Mouse (Mus musculus): ENCODE measurements around the gene Crebzf. TPM values are rescaled to one million over a fixed set of nuclear protein-coding genes. Genes with fewer than 3 reads are reported as not detected.

The Crebzf gene
- 45.2 and 47.4 TPM in 2 replicates for polyA plus RNA-seq (2014; fragmentation: Nextera tagmentation; extraction: Ambion mirVana)

GRCm38 (mm10) chr7:90442518-90443080 is at the start of gene Crebzf:
Gene Crebzf, plus strand, starts transcription at chr7:90442729.
- DNase-seq: peak; percentile 99
- Histone ChIP-seq H3K27me3 (ENCODE audit: insufficient read depth, low read length) (no peaks in the 10 kb centered on the region), H3K4me1 (ENCODE audit: insufficient read depth) (no peaks in the 10 kb centered on the region), H3K4me3 (ENCODE audit: low read depth, low read length) (peak within 1 kb of the TSS; percentile 97), H3K9ac (peak within 1 kb of the TSS; percentile 98), H3K36me3 (ENCODE audit: insufficient read depth) (peaks cover 13% of the 10 kb centered on the region), H3K27ac (ENCODE audit: low read depth) (peak within 1 kb of the TSS; percentile 98), H3K4me2 (peak within 1 kb of the TSS; percentile 98), H3K9me3 (ENCODE audit: low read depth, low read length) (no peaks in the 10 kb centered on the region)
- no peak for TF ChIP-seq CTCF (IDR thresholded peaks at IDR 0.05; ENCODE audit: low read depth)
- peak; percentile 95 for ATAC-seq (ENCODE audit: insufficient read depth)
- under 1% methylated on average over 54 of the region's 54 CpGs for WGBS

GRCm38 (mm10) chr7:90395073-90395472 is 47.5 kb upstream of the Crebzf start:
- no peak overlapping the region for H3K4me3 ChIP-seq (ENCODE audit: low read depth, low read length)
- H3K9me3 ChIP-seq (ENCODE audit: low read depth, low read length): no peaks in the 10 kb centered on the region
- H3K4me1 ChIP-seq (ENCODE audit: insufficient read depth): no peaks in the 10 kb centered on the region
- DNase-seq (peak; percentile 43), ATAC-seq (ENCODE audit: insufficient read depth) (peak; percentile 80; the same call in 1 of the 2 replicates)
- 19% methylated on average over 4 of the region's 4 CpGs for WGBS
- no peaks in the 10 kb centered on the region for H3K27me3 ChIP-seq (ENCODE audit: insufficient read depth, low read length)
- no peak for TF ChIP-seq CTCF (IDR thresholded peaks at IDR 0.05; ENCODE audit: low read depth)
- H3K27ac ChIP-seq (ENCODE audit: low read depth): no peak overlapping the region
- H3K36me3 ChIP-seq (ENCODE audit: insufficient read depth): no peaks in the 10 kb centered on the region
- H3K4me2 ChIP-seq: no peak overlapping the region
- H3K9ac ChIP-seq: no peak overlapping the region

- no peak overlapping the region for H3K9ac ChIP-seq
- no peak overlapping the region for H3K27ac ChIP-seq (ENCODE audit: low read depth)
- no peak for TF ChIP-seq CTCF (IDR thresholded peaks at IDR 0.05; ENCODE audit: low read depth)
- H3K4me1 ChIP-seq (ENCODE audit: insufficient read depth): no peaks in the 10 kb centered on the region
- WGBS: 27% methylated on average over 5 of the region's 5 CpGs
- no peaks in the 10 kb centered on the region for H3K36me3 ChIP-seq (ENCODE audit: insufficient read depth)
- no peaks in the 10 kb centered on the region for H3K27me3 ChIP-seq (ENCODE audit: insufficient read depth, low read length)
- H3K9me3 ChIP-seq (ENCODE audit: low read depth, low read length): no peaks in the 10 kb centered on the region
- H3K4me2 ChIP-seq: no peak overlapping the region
- ATAC-seq (ENCODE audit: insufficient read depth) (no peak), DNase-seq (no peak)
- H3K4me3 ChIP-seq (ENCODE audit: low read depth, low read length): no peak overlapping the region
These were observed 46.6 kb upstream of the Crebzf start for GRCm38 (mm10) chr7:90395928-90396327.

- peak; percentile 84 for TF ChIP-seq CTCF (IDR thresholded peaks at IDR 0.05; ENCODE audit: low read depth)
- Histone ChIP-seq H3K4me3 (ENCODE audit: low read depth, low read length) (no peak overlapping the region), H3K27me3 (ENCODE audit: insufficient read depth, low read length) (no peaks in the 10 kb centered on the region), H3K9ac (no peak overlapping the region), H3K36me3 (ENCODE audit: insufficient read depth) (no peaks in the 10 kb centered on the region), H3K27ac (ENCODE audit: low read depth) (no peak overlapping the region), H3K9me3 (ENCODE audit: low read depth, low read length) (no peaks in the 10 kb centered on the region), H3K4me1 (ENCODE audit: insufficient read depth) (no peaks in the 10 kb centered on the region), H3K4me2 (no peak overlapping the region)
- 40% methylated on average over 3 of the region's 3 CpGs for WGBS
- 0 out of 2 replicates have a peak, but pooled peaks have one; percentile 28 for ATAC-seq (ENCODE audit: insufficient read depth)
- DNase-seq: peak; percentile 84
These were observed 32.6 kb upstream of the Crebzf start for GRCm38 (mm10) chr7:90409934-90410333.

GRCm38 (mm10) chr7:90426020-90427001 is 16.2 kb upstream of the Crebzf start, which contains the start of gene Ccdc89:
Gene Ccdc89, plus strand, starts transcription at chr7:90426577.
- Histone ChIP-seq H3K4me2 (peak within 1 kb of the TSS; percentile 74), H3K27ac (ENCODE audit: low read depth) (peak within 1 kb of the TSS; percentile 42; the same call in 1 of the 2 replicates), H3K4me3 (ENCODE audit: low read depth, low read length) (peak within 1 kb of the TSS; percentile 38), H3K36me3 (ENCODE audit: insufficient read depth) (no peaks in the 10 kb centered on the region), H3K9ac (peak within 1 kb of the TSS; percentile 47), H3K9me3 (ENCODE audit: low read depth, low read length) (no peaks in the 10 kb centered on the region), H3K27me3 (ENCODE audit: insufficient read depth, low read length) (no peaks in the 10 kb centered on the region), H3K4me1 (ENCODE audit: insufficient read depth) (no peaks in the 10 kb centered on the region)
- peak; percentile 100 for ATAC-seq (ENCODE audit: insufficient read depth)
- DNase-seq: peak; percentile 93
- TF ChIP-seq CTCF (IDR thresholded peaks at IDR 0.05; ENCODE audit: low read depth): no peak
- 19% methylated on average over 29 of the region's 29 CpGs for WGBS

- no peaks in the 10 kb centered on the region for H3K9me3 ChIP-seq (ENCODE audit: low read depth, low read length)
These were observed 15.5 kb upstream of the Crebzf start for GRCm38 (mm10) chr7:90427006-90427405.

GRCm38 (mm10) chr7:90432221-90432620 is 10.3 kb upstream of the Crebzf start:
- Histone ChIP-seq H3K27ac (ENCODE audit: low read depth) (no peak overlapping the region), H3K4me2 (no peak overlapping the region), H3K4me1 (ENCODE audit: insufficient read depth) (no peaks in the 10 kb centered on the region), H3K36me3 (ENCODE audit: insufficient read depth) (no peaks in the 10 kb centered on the region), H3K4me3 (ENCODE audit: low read depth, low read length) (no peak overlapping the region), H3K27me3 (ENCODE audit: insufficient read depth, low read length) (no peaks in the 10 kb centered on the region), H3K9me3 (ENCODE audit: low read depth, low read length) (no peaks in the 10 kb centered on the region), H3K9ac (no peak overlapping the region)
- no peak for TF ChIP-seq CTCF (IDR thresholded peaks at IDR 0.05; ENCODE audit: low read depth)
- ATAC-seq (ENCODE audit: insufficient read depth) (no peak), DNase-seq (no peak)

More at GRCm38 (mm10) chr7:90427006-90427405, 15.5 kb upstream of the Crebzf start:
- no peaks in the 10 kb centered on the region for H3K36me3 ChIP-seq (ENCODE audit: insufficient read depth)
- no peak overlapping the region for H3K9ac ChIP-seq
- TF ChIP-seq CTCF (IDR thresholded peaks at IDR 0.05; ENCODE audit: low read depth): no peak
- H3K4me2 ChIP-seq: peak overlapping the region; percentile 74
- no peaks in the 10 kb centered on the region for H3K27me3 ChIP-seq (ENCODE audit: insufficient read depth, low read length)
- DNase-seq (no peak), ATAC-seq (ENCODE audit: insufficient read depth) (no peak; the same call in 1 of the 2 replicates)
- no peak overlapping the region for H3K27ac ChIP-seq (ENCODE audit: low read depth)
- no peaks in the 10 kb centered on the region for H3K4me1 ChIP-seq (ENCODE audit: insufficient read depth)
- 49% methylated on average over 9 of the region's 9 CpGs for WGBS
- H3K4me3 ChIP-seq (ENCODE audit: low read depth, low read length): peak overlapping the region; percentile 38
